In genomic region chr12:113360032-113360431, GRCm38 (mm10) we compare ENCODE assay signal across 27 mouse cellular contexts.
"Had no signal": no experiment of that assay in that cellular context is flagged by ENCODE, and none has a peak within 500 bp of the region (broad histone marks: within the 10 kb centered on the region; RNA-seq: fewer than 3 reads in every experiment).

No protein-coding gene starts in this region.

- ATAC-seq: hindbrain, embryonic 16.5 days; inflammation-experienced regulatory T-cells, adult 6 months; intestine, postnatal 0 days; liver, postnatal 0 days had no signal

- H3K4me2 ChIP-seq: heart, embryonic 11.5 days; heart, embryonic 13.5 days; heart, embryonic 15.5 days; hindbrain, embryonic 12.5 days; hindbrain, embryonic 14.5 days; limb, embryonic 12.5 days; liver, embryonic 11.5 days; liver, embryonic 13.5 days; liver, embryonic 15.5 days had no signal

- H3K9ac ChIP-seq: heart, embryonic 13.5 days; heart, embryonic 15.5 days; hindbrain, embryonic 12.5 days; hindbrain, embryonic 14.5 days; limb, embryonic 12.5 days; liver, embryonic 13.5 days; liver, embryonic 15.5 days; liver, postnatal 0 days had no signal

- DNase-seq: gastrocnemius, adult 2 months; gastrocnemius, postnatal 10 days; gastrocnemius, postnatal 25 days; heart, adult 2 months; heart, postnatal 14 days; heart, postnatal 36 days; kidney, adult 18-20 months; kidney, postnatal 10 days; kidney, postnatal 25 days; kidney, postnatal 4 days; liver; liver, embryonic 13.5 days; liver, postnatal 0 days had no signal

- H3K9me3 ChIP-seq: heart, embryonic 15.5 days; hindbrain, embryonic 12.5 days; limb, embryonic 12.5 days; liver, embryonic 13.5 days; liver, embryonic 15.5 days had no signal

- H3K4me1 ChIP-seq: heart, embryonic 13.5 days; heart, embryonic 15.5 days; hindbrain, embryonic 10.5 days; hindbrain, embryonic 12.5 days; liver, embryonic 13.5 days; liver, embryonic 15.5 days had no signal

- H3K27ac ChIP-seq: gastrocnemius, adult 2 months; heart, adult 2 months; heart, embryonic 13.5 days; heart, embryonic 15.5 days; hindbrain, embryonic 10.5 days; hindbrain, embryonic 12.5 days; hindbrain, embryonic 14.5 days; layer of hippocampus, adult 2 months; left cerebral cortex, adult 2 months; limb, embryonic 12.5 days; liver, embryonic 13.5 days; liver, embryonic 15.5 days had no signal

- H3K27me3 ChIP-seq: heart, embryonic 13.5 days; heart, embryonic 15.5 days; hindbrain, embryonic 12.5 days; limb, embryonic 12.5 days; liver, embryonic 13.5 days; liver, embryonic 15.5 days had no signal

- H3K4me3 ChIP-seq: gastrocnemius, adult 2 months; heart, adult 2 months; heart, embryonic 13.5 days; heart, embryonic 15.5 days; hindbrain, embryonic 10.5 days; hindbrain, embryonic 12.5 days; layer of hippocampus, adult 2 months; left cerebral cortex, adult 2 months; limb, embryonic 12.5 days; liver, embryonic 13.5 days; liver, embryonic 15.5 days had no signal

- H3K36me3 ChIP-seq: heart, embryonic 13.5 days; heart, embryonic 15.5 days; hindbrain, embryonic 10.5 days; hindbrain, embryonic 12.5 days; limb, embryonic 12.5 days; liver, embryonic 13.5 days; liver, embryonic 15.5 days had no signal
